Mouse (Mus musculus): Measurements from ENCODE around the gene Gcn1l1.

DNA sequence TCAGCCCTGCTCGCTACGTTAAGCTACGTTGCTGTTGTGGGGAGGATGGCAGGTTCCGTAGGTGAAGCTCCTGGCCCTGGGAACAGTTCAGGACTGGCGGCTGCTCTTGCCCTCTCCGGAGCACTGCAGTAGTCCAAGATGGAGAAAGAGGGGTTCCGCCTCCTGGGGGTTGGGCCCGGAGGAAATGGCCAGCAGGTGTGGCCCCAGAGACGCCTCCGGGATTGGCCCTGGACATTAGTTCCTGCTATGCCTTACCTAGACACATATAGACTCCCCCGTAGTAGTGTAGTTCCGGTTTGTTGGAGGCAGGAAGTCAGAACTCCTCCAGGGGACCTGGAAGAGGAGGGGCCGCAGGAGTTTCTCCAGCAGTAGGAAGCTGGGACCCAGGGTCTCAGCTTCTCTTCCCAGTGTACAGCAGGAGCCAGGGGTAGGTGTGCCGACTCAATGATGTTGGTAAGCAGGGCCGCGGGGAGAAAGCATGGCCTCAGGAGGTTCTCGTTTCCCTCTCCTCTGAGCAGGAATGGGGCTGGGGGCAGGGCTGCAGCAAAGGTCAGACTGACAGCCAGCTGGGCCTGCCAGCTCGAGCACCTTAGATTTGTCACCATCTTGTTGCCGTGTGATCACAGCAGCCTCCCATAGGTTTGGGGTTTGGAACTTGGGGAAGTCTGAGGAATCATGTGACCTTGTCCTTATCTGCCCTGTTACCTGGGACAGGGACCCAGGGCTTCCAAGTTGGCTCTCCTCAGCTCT lies 22.2 kb upstream of the Gcn1l1 start:
- no peak for TF ChIP-seq POLR2A (IDR thresholded peaks at IDR 0.05; ENCODE audit: low read depth, low read length)
- no peak for TF ChIP-seq CTCF (conservative IDR thresholded peaks at IDR 0.05; ENCODE audit: insufficient read depth, insufficient read length, low read depth, low read length)
